Mouse (Mus musculus): ENCODE data around the gene Vrk1.

Vrk1 gene

GRCm38 (mm10) chr12:106055799-106056198 is 45.8 kb downstream of the Vrk1 start:
- DNase-seq, result peak; percentile 81

- no peak for DNase-seq
These were observed 50.0 kb downstream of the Vrk1 start for GRCm38 (mm10) chr12:106059873-106060573.

DNA sequence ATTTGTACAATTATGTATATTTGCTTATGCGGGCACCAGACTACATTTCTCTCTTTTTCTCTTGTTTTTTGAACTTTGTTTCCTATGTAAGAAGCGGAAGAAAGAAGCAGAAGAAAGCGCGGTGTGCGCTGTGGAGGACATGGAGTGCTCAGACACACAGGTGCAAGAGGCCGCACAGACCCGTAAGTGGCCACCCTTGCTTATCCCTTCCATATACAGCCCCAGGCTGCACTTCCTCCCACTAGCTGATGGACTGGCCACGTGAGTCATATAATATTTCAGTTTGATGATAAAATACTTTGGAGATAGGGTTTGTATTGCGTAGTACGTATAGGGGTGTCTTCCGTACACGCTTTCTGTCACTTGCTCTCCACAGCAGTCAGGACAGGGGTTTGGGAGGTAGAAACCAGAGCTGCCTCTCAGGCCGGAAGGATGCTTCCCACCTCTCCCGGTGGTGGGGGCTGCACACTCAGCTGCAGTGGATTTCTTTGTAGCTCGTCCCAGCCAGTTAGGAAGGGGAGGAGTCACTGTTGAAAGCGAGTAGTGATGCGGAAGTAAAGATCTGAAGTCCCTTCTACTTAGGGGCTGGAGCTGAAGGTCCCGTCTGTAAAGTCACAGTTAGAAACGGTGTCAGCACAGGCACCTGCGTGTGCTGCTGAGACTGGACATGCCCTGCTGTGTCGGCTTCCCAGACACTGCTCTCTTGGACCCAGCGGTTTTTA is 60.6 kb downstream of the Vrk1 start:
- no peak for DNase-seq

DNA sequence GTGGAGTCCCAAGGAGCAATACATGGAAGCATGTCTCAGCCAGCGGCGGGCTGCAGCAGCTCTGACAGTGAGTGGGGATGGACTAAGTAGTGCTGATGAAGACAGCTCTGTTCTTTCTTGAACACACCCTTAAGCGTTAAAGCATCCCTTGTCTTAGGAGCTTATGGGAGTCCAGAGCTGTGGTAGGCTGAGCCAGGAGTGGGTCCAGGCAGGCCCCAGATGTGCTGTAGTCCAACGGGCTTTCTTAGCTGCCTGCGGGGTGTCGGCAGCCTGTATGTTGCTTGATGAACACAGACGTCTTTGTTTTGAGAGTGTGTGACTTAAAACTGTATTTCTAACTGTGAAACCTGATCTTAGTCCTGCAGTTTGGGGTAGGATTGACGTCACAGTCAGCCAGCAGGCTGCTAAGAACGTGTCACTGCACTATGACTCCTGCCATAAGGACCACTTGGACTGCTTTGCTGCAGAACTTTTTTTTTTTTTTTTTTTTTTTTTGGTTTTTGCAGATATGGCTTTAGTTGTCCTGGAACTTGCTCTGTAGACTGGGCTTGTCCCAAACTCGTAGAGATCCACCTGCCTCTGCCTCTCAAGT is 61.6 kb downstream of the Vrk1 start:
- no peak for DNase-seq

- no peak for DNase-seq
These were observed 64.5 kb downstream of the Vrk1 start for GRCm38 (mm10) chr12:106074371-106075155.

GRCm38 (mm10) chr12:106076131-106076530 is 66.1 kb downstream of the Vrk1 start:
- DNase-seq, result no peak

GRCm38 (mm10) chr12:106080511-106080910 is 70.5 kb downstream of the Vrk1 start:
- DNase-seq, result no peak

DNA sequence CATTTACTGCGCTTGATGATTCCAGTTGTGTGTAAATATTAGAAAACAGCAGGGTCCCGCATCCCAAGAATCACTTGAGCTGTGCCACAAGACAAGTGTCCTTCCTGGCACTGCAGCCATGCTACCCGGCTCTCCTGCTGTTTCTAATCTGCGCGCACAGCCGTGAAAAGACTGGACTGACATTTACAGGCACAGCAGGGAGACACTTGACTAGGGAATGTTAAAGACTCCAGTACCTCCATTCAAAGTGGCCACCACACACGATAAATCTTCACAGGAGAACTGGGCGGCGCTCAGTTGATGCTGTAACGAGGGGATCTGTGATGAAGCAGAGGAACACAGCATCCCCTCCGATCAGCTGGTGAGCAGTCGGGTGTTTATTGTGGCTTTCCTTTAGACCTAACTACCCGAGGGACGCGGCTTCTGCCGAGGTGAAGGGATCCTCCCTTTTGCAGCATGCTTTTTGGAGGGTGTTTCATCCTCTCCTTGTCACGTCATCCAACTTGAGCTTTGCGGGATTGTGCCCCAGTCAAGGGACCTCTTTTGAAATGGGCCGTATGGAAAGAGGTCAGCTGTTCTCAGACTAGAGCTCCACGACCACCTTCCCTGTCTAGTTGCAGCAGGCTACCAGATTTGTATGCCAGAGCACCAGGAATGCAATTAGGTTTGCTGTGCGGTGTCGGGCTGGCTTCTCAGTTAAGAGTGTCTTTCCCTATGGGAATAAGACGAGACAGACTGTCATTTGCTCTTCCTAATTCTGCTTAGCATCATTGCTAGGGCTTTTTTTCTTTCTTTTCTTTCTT is 71.1 kb downstream of the Vrk1 start:
- no peak for DNase-seq

- no peak for DNase-seq
These were observed 71.7 kb downstream of the Vrk1 start for GRCm38 (mm10) chr12:106081748-106082140.

- no peak for DNase-seq
These were observed 72.3 kb downstream of the Vrk1 start for GRCm38 (mm10) chr12:106082191-106082957.

- DNase-seq, result no peak
These were observed 72.9 kb downstream of the Vrk1 start for GRCm38 (mm10) chr12:106082958-106083381.

DNA sequence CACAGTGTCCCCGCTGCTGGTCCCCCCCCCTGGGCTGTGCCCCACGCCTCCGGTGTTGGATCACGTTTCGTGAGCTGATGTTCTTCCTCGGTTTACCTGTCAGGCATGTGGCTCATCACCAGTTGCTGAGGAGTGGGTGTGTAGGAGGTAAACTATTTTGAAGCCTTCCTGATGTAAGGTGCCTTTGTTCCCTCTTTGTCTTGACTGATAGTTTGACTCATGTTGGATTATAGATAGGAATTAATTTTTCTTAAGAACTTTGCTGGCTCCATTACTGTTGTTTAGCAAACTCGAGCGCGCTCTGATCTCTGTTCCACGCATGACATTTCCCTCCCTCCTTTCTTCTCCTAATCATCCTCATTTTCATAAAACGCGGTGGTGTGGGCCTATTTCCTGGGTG is 74.1 kb downstream of the Vrk1 start:
- no peak for DNase-seq

DNA sequence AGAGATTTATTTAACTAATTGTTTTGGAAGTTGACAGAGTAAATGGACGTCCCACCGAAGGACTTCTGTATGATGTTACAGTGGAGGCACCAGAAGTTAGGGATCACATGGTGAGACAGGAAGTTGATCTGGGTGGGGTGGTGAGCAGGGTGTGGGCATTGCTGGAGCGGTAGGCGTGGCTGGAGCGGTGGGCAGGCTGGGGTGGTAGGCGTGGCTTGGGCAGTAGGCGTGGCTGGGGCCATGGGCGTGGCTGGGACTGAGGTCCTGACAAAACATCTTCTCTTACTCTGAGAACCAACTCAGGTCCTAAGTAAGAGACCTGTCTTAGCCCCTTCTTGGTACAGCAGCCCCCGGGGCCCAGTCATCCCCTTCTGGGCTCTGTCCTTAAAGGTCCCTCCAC is 84.8 kb downstream of the Vrk1 start:
- DNase-seq, result no peak

DNA sequence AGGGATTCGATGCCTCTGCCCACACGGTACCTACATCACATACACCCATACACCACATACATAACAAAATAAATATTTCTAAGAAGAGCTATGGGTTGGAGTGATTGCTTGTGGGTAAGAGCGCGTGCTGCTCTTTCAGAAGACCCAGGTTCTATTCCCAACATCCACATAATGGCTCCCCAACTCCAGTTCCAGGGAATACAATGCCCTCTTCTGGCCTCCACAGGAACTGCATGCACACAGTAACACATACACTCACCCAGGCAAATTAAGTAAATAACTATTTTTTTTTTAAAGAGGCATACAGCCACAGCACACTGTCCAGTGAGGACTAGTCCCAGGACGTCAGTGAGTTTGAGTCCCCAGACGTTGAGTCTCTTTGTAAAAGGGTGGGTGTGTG is 92.0 kb downstream of the Vrk1 start:
- DNase-seq, result no peak

GRCm38 (mm10) chr12:106102726-106103643 is 93.0 kb downstream of the Vrk1 start:
- DNase-seq, result no peak

DNA sequence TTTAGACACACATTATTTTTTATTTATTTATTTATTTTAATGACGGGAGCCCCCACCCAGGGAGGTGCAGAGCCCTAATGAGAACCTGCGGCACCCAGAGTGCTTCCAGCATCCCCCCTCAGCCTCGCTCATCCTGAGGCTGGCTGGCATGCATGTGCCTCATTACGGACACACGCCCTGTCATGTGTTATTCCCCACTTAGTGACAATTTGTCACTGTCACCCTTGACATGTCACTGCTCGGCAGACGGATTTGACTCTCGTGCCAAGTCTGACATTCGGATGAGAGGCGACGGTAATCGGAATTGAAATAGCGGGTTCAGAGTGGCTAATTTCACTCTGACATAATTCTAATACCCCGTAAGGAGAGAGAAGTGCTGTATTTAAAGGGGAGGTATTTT is 97.2 kb downstream of the Vrk1 start:
- no peak for DNase-seq

- no peak for DNase-seq
These were observed 105.3 kb downstream of the Vrk1 start for GRCm38 (mm10) chr12:106115070-106115891.

GRCm38 (mm10) chr12:106115892-106116206 is 105.8 kb downstream of the Vrk1 start:
- no peak for DNase-seq

- no peak for DNase-seq
These were observed 113.2 kb downstream of the Vrk1 start for GRCm38 (mm10) chr12:106123276-106123675.

- DNase-seq, result no peak
These were observed 114.6 kb downstream of the Vrk1 start for GRCm38 (mm10) chr12:106124581-106124980.
